Mouse (Mus musculus): ENCODE measurements around the gene Strn4.
A peak's percentile ranks its signal among the peaks of the same experiment; 100 is the strongest.

Gene Strn4

GRCm38 (mm10) chr7:16841561-16842560 is 26.2 kb downstream of the Strn4 start:
- DNase-seq (ENCODE audit: extremely low spot score, low spot score), result no peak

- peak; percentile 90 for DNase-seq (ENCODE audit: extremely low spot score, low spot score)
Observed at GRCm38 (mm10) chr7:16842645-16843063, 27.0 kb downstream of the Strn4 start, which contains the start of gene Prkd2. Gene Prkd2, plus strand, starts transcription at chr7:16842902.

- peak; percentile 46 for DNase-seq (ENCODE audit: extremely low spot score, low spot score)
Observed at GRCm38 (mm10) chr7:16843441-16844171, 27.9 kb downstream of the Strn4 start.

GRCm38 (mm10) chr7:16844696-16845071 is 29.0 kb downstream of the Strn4 start:
- DNase-seq (ENCODE audit: extremely low spot score, low spot score), result no peak

- no peak for DNase-seq (ENCODE audit: extremely low spot score, low spot score)
Observed at GRCm38 (mm10) chr7:16845072-16845819, 29.6 kb downstream of the Strn4 start.

GRCm38 (mm10) chr7:16845820-16846167 is 30.1 kb downstream of the Strn4 start:
- DNase-seq (ENCODE audit: extremely low spot score, low spot score), result no peak

GRCm38 (mm10) chr7:16846775-16847174 is 31.1 kb downstream of the Strn4 start:
- DNase-seq (ENCODE audit: extremely low spot score, low spot score), result no peak

- DNase-seq (ENCODE audit: extremely low spot score, low spot score), result no peak
Observed at GRCm38 (mm10) chr7:16847507-16847906, 31.8 kb downstream of the Strn4 start.

- peak; percentile 63 for DNase-seq (ENCODE audit: extremely low spot score, low spot score)
Observed at GRCm38 (mm10) chr7:16848579-16848978, 32.9 kb downstream of the Strn4 start.

GRCm38 (mm10) chr7:16851636-16852035 is 35.9 kb downstream of the Strn4 start:
- DNase-seq (ENCODE audit: extremely low spot score, low spot score), result no peak

GRCm38 (mm10) chr7:16853302-16853831 is 37.7 kb downstream of the Strn4 start:
- DNase-seq (ENCODE audit: extremely low spot score, low spot score), result no peak

GRCm38 (mm10) chr7:16858336-16858735 is 42.6 kb downstream of the Strn4 start:
- DNase-seq (ENCODE audit: extremely low spot score, low spot score), result peak; percentile 39

- DNase-seq (ENCODE audit: extremely low spot score, low spot score), result peak; percentile 70
Observed at GRCm38 (mm10) chr7:16859902-16860651, 44.4 kb downstream of the Strn4 start.

- DNase-seq (ENCODE audit: extremely low spot score, low spot score), result no peak
Observed at GRCm38 (mm10) chr7:16867488-16867887, 51.8 kb downstream of the Strn4 start.

GRCm38 (mm10) chr7:16869497-16869896 is 53.8 kb downstream of the Strn4 start:
- DNase-seq (ENCODE audit: extremely low spot score, low spot score), result peak; percentile 42

GRCm38 (mm10) chr7:16871600-16871999 is 55.9 kb downstream of the Strn4 start:
- no peak for DNase-seq (ENCODE audit: extremely low spot score, low spot score)

- DNase-seq (ENCODE audit: extremely low spot score, low spot score), result no peak
Observed at GRCm38 (mm10) chr7:16872478-16872877, 56.8 kb downstream of the Strn4 start.

GRCm38 (mm10) chr7:16873392-16873791 is 57.7 kb downstream of the Strn4 start:
- DNase-seq (ENCODE audit: extremely low spot score, low spot score), result no peak

- DNase-seq (ENCODE audit: extremely low spot score, low spot score), result peak; percentile 75
Observed at GRCm38 (mm10) chr7:16874190-16874589, 58.5 kb downstream of the Strn4 start.

- peak; percentile 99 for DNase-seq (ENCODE audit: extremely low spot score, low spot score)
Observed at GRCm38 (mm10) chr7:16874756-16875309, 59.1 kb downstream of the Strn4 start.

- no peak for DNase-seq (ENCODE audit: extremely low spot score, low spot score)
Observed at GRCm38 (mm10) chr7:16875310-16875325, 59.4 kb downstream of the Strn4 start, which contains the start of gene Dact3. Gene Dact3, plus strand, starts transcription at chr7:16875317.

Data from neural tube, embryonic 10.5 days (tissue).